Mouse (Mus musculus) frontal cortex, postnatal 25 days (tissue): ENCODE results near the gene Snx8.

Experiments
- DNase-seq, 2 experiments: peaks; one replicate each; pipeline ENCODE4 v3.0.0; 2022; ENCODE audit warnings: low spot score in 2 of 2

Gene Snx8

DNA sequence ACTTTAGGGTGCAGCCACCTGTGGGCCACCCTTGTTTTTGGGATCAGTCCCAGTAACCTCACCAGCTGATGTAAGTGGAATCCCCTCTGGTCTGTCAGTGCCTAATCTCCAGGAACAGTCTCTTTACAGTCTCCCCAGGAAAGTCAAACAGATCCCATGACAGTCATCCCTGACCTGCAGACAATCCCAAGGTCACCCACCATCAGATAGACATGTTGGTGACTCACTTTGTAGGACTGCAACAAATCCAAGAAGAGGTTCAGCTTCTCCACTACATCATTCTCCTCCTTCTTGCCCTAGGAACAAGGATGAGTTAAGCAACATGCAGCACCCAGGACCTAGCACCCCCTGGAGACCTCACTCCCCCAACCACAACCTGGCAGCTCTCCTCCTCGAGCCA lies 43.0 kb downstream of the Snx8 start:
- no peak for DNase-seq

DNA sequence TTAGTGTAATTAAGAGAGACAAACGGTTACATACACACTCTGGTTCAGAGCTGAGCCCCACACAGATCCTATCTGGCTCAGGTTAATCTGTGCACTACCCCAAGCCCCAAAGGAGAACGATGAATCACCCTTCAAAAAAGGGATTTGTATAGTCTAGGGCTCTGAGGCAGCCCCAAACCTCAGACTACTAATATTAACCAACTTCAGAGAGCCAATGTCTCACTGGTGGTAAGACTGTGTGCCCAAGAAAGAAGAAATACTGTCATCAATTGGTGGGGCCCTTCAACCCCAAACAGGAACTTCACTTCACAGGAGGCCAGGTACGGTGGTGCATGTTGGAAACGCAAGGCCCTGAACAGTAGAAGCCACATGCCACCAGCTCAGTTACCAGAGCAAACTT lies 43.8 kb downstream of the Snx8 start:
- DNase-seq: no peak

DNA sequence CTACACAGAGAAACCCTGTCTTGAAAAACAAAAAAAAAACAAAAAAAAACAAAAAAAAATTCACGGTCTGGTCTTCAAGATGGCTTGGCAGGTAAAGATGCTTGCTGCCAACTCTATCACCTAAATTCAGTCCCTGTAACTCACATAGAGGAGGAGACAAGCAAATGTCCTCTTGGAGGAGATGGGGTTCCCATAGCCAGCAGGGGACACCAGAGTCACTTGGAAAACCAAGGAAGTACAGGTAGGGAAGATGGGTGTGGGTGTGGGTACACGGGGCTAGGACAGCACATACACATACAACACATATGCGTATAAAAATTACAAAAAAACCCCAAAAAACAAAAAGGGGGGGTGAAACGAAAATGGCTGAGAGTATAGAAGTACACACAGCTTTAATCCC lies 46.2 kb downstream of the Snx8 start:
- DNase-seq: no peak

DNA sequence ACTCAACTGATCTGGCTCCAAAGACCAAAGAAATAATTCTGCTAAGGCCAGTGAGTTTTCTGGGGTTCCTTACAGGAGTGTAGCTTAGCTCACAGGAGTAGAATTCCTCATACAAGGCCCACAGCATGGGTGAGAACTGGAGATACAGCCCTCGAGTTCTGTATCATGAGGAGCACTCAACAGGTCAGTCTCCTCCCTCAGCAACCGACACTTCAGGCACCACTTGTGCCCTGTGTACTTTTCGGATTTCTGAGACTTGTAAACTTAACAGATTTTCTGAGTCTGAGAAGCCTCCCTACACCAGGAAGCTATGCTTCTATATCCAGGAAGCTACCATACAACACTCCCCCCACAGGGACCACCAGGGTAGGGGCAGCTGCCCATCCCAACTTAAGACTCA lies 49.2 kb downstream of the Snx8 start:
- DNase-seq: no peak

DNA sequence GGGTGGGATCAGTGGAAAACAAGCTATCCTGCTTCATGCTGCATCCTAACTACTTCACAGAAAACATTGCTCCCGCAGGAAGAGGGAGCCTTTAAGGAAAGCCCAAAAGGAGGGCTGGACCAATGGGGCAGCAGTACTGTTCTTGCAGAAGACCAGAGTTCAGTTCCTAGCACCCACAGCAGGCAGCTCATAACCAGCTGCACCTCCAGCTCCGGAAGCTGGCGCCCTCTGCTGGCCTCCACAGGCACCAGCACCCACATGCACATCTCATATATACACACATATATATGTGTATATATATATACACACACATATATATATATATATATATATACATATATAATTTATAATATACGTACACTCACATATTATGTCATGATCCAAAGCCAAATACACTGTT lies 50.3 kb downstream of the Snx8 start:
- no peak for DNase-seq

DNA sequence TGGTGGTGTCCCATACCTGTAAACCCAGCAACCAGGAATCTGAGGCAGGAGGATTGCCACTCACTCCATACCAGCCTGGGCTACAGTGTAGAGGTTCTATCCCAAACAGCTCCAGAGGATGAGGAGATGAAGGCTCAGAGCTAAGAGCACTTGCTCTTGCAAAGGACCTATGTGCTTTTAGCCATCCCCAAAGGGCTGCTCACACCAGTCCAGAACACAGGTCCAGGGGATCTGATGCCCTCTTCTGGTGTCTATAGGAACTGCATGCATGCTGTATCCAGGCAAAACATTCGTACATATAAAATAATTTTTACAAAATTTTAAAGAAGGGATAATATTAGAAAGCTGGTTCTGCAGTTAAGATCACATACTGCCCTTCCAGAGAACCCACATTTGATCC lies 52.4 kb downstream of the Snx8 start:
- no peak for DNase-seq

DNA sequence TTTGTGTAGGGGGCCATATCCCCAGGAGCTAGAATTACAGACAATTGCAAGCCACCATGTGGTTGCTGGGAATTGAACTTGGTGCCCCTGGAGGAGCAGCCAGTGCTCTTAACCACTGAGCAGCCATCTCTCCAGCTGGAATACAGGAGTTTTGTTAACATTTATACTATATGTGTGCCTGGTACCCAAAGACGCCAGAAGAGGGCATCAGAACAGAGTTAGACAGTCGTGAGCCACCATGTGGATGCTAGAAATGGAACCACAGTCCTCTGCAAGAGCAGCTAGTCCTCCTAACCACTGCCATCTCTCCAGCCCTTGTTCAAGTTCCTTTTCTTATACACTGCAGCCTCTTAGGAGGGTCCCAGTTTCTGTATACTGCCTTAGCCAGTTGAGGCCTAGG lies 55.4 kb downstream of the Snx8 start:
- no peak for DNase-seq

DNA sequence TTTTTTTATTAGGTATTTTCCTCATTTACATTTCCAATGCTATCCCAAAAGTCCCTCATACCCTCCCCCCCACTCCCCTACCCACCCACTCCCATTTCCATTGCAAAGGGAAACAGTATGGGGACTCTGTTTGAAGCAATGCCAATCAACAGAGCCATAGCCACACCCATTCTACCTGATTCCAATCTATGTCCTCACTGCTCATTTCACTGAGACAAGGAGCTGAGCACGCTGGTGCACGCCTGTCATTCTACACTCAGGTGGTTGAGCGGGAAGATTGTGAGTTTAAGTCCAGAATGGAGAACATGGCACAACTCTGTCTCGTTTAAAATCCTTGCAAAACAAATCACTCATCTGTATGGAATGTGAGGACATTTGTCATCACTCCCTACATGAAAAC lies 56.5 kb downstream of the Snx8 start:
- no peak for DNase-seq

DNA sequence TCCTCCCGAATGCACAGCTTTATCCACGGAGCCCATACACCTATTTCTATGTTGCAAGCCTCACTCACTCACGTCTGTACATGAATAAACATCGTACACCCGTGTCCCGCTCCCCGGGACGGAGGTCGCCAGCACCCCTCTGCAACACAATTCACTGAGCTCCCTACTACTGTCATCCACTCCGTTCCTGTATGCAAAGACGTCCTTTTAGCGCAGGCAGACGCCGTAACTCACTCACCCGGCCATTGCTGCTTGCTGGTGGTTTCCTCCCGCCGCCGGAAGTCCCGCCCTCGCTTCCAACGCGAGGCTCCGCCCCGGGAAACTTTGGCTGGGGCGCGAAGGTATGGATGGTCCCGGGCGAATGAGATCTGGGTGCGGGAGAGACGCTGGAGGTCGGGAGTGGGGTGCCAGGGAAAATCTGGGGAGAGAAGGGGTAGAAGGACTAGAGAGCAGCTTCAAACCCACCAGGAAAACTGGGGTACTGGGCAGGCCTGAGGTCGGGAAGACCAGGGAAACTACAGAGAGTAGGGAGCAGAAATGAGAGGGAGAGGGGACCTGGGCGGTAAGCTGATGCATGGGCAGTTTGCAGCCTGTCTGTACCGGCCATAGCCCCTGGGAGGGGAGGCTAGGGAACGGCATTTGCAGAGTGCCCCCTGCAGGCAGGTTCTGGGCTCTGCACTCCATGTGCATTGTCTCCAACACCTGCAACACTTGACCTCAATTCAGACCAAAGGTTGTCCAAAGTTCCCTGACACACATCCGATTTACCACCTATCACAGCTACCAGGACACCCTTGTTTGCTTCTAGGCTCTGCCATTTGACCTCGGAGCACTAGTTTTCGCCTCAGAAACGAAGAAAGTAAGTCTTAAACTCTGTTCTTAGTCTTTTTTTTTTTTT lies 57.2 kb downstream of the Snx8 start, which contains the start of gene Mrm2:
Gene Mrm2 (minus strand): TSS at position 284 of the 898 bp plus-strand sequence.
- DNase-seq: peak; percentile 55 to 58

DNA sequence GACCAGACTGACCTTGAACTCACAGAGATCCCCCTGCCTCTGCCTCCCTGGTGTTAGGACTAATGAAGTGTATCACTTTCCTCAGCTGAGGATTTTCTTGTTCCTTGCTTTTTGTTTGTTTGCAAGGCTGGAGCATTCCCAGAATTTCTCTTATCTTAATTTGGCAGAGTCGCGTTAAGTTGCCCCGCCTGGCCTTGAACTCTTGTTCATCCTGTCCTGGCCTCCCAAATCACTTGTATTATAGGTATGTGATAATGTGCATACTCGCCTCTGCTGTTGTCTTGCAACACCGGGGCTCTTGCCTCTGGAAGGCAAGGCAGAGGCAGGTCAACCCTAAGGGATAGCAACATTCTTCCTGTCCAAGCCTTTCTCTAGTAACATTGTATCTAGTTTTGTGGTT lies 65.0 kb downstream of the Snx8 start:
- DNase-seq: no peak

DNA sequence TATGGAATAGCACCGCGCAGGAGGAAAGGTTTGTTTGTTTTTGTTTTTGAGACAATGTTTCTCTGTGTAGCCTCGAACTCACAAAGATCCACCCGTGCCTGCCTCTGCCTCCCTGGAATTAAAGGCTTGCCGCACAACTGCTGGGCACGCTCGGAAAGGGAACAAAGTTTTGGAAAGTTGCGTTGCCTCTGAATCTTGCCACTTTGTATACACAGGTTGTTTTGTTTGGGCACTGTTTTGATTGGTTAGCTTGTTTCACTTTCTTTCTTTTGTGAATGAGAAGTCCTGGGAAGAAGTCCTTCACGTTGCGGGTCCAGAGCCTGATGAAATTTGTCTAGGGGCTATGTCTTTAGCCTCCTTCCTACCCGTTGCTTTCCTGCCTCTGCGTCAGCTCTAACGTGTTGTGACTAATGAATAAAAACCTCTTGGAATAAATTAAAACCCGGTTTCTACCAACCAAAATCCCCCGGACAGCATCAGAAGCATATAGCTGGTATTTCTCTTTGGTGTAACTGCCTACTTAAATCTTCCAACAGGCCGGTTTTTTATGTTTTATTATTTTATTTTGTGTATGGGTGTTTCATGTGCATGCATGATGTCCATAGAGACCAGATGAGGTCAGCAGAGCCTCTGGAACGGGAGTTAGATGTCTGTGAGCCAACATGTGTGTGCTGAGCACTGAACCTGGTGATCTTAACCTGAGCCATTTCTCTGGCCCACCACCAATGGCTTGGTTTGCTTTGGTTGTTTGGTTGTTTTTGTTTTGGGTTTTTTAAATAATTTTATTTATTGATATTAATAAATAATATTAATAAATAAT lies 67.1 kb downstream of the Snx8 start:
- DNase-seq: no peak

DNA sequence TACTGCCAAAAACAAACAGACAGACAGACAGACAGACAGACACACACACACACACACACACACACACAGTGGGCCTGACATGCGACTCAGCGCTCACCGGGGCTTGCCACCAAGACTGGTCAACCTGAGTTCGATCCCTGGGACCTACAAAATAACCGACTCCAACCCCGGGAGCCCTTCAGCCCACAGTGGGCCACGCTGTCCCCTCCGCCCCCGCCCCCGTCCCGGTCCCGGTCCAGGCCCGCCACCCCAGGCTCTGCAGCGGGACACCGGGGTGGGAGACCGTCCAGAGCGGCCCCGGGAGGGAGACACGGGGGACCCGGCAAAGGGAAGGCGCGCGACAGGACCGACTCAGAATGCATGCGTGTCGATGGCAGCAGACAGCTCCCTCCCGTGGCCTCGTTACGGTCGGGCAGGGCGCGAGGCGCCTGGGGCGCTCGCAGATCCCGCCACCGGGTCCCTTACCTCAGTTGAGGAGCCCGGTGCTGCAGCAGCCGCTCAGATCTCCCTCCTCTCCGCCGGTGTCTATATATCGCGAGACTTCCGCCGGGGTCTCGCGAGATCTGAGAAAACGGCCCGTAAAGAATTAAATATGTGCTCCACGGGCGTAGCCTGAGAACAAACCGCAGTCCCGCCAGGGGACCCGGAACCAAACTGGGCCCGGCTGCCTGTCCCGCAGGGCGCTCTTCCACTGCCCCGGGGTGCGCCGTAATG lies 67.9 kb downstream of the Snx8 start, which contains the start of the genes Mad1l1 and Nudt1:
Gene Mad1l1 (minus strand): TSS at position 511 of the 714 bp plus-strand sequence.
Gene Nudt1 (plus strand): TSS at position 615 of the 714 bp plus-strand sequence.
- DNase-seq: peak; percentile 88 to 89

DNA sequence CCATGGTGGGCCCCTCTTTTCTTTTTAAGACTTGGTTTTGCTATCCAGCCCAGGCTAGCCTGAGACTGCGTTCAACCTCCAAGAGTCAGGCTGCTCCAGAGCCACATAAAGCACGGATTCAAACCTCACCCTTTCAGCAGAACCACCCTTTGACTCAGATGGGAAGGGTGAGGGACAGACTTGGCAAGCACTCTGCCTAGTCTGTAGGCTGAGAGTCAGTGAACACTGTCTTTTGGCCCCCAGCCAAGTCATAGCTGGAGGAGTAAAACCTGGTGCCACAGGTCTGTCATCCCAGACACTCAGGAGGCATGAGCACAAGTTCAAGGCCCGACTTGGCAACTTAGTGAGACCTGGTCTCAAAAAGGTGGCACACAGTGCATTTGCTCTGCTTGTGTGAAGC lies 72.3 kb downstream of the Snx8 start:
- DNase-seq: no peak

DNA sequence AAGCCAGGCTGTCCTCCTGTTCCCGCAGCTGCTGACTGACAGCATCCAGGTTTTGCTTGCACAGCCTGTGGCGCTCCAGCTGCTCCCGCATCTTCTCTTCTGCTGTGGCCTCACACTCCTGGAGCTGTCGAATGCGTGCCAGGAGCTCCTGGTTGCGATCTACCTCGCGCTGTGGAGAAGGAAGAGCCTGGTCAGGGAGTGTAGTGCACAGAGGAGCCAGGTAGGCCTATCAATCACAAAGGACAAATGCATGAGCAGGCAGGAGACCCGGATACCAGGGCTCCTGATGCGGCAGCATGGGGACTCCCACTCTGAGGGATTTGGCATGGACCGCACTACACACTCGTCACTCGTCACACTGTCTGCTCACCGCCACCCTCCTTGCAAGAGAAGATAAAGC lies 81.5 kb downstream of the Snx8 start:
- no peak for DNase-seq

DNA sequence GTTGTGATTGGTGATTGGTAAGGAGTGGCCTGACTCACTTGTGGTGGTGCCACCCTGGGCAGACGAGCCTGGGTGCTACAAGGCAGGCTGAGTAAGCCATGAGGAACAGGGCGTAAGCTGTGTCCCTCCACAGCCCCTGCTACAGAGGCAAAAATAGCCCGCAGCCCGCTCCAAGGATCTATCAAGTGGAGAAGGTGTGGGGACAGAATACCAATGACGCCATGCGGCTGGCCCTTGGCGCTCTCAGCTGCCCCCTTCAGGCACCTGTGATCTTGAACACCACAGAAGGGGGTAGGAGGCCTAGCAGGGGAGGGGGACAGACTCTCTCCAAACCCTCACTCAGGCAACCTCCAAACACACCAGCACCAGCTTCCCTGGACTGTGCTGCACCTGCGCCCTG lies 83.0 kb downstream of the Snx8 start:
- no peak for DNase-seq

DNA sequence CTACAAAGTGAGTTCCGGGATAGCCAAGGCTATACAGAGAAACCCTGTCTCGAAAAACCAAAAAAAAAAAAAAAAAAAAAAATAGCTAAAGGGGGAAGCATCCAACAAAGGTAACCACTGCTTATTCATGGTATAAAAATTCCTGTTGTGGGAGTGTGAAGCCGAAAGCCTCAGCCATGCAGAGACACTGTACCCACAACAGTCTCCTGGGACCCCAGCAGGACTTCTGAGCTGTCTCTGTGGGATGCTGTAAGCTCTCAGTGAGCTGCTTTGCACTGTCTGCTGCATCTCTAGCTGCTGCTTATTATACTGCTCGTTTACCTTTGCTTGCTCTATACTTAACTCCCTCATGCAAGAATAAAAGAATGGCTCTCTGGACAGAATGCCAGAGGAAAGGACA lies 90.8 kb downstream of the Snx8 start:
- no peak for DNase-seq

DNA sequence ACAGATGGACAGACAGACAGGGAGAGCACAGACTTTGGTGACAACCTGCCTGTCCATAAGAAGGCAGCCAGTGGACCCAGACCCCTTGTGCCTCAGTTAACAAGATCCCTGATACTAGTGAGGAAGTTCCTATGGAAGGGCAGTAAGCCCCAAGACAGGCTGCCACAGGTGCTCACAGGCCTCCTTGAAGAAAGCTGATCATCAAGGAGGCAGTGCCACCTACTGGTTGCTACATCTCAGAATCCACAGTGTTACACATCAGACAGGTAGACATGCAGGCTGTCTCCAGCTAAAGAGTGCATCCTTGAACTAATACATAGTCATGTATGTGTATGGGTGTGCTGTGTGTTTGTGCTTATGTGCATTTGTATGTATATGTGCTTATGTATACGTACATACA lies 96.9 kb downstream of the Snx8 start:
- peak; percentile 37 to 53 for DNase-seq
